8 mouse cellular contexts compared by ENCODE assay signal in the genomic region with DNA sequence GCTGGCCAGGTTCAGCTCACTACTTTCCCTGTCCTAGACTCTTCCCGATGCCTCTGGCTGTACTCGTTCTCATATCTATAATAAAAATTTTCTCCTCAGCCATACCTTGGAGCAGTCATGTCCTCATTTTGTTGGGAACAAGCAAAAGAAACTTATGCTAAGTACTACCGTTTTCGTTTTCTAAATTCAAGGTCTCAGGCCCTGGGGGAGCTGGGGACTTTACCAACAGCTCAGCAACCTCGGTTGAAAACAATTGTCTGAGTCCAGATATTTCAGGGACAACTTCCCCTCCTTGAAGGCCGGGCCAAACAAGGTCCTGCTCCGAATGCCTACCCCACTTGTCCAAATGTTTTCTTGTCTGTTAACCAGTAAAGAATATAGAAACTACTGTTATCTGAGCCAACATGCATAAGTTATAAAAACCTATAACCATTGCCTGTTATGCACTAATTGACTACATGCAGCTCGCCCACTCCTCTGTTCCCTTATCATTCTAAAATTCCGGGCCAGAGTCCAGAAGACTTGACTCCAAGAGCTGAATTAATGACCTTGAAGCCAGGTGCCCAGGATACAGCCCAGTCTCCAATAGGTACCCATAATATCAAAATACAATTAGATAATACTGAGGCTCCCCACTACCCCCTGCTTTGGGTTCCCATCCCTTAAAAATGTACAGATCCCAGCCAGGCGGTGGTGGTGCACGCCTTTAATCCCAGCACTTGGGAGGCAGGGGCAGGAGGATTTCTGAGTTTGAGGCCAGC. TPM values are rescaled to one million over a fixed set of nuclear protein-coding genes. Genes with fewer than 3 reads are reported as not detected.
DNase-seq lines count a peak whose midpoint lies in the region; ATAC-seq and TF ChIP-seq lines count a peak whose summit lies in the region.

No protein-coding gene starts in this region.

- H3K36me3 ChIP-seq in heart, embryonic 10.5 days: peaks cover 7% of the 10 kb centered on the region; the same call in 1 of the 2 replicates
- H3K36me3 ChIP-seq in midbrain, embryonic 12.5 days: no peaks in the 10 kb centered on the region
- no peaks in the 10 kb centered on the region for H3K36me3 ChIP-seq in midbrain, embryonic 14.5 days (ENCODE audit: control insufficient read depth, insufficient read depth, low read length)
- H3K36me3 ChIP-seq in intestine, postnatal 0 days (ENCODE audit: control insufficient read depth, insufficient read depth): peaks cover 8% of the 10 kb centered on the region; the same call in 1 of the 2 replicates
- H3K36me3 ChIP-seq in stomach, embryonic 15.5 days: no peaks in the 10 kb centered on the region

- no peak overlapping the region for H3K9ac ChIP-seq in midbrain, embryonic 12.5 days (replicated peaks)
- no peak overlapping the region for H3K9ac ChIP-seq in midbrain, embryonic 14.5 days (replicated peaks; ENCODE audit: low read length)
- H3K9ac ChIP-seq in intestine, postnatal 0 days (ENCODE audit: low read depth, low read length): no peak overlapping the region
- H3K9ac ChIP-seq in stomach, embryonic 15.5 days: no peak overlapping the region

- ATAC-seq in midbrain, embryonic 12.5 days (ENCODE audit: low FRiP score, low read depth): no peak
- no peak for ATAC-seq in midbrain, embryonic 14.5 days (ENCODE audit: low FRiP score, low TSS enrichment)
- ATAC-seq in intestine, postnatal 0 days: no peak
- ATAC-seq in stomach, embryonic 15.5 days (ENCODE audit: insufficient read depth, low FRiP score, low read depth): no peak

- no peaks in the 10 kb centered on the region for H3K27me3 ChIP-seq in heart, embryonic 10.5 days (ENCODE audit: insufficient read depth, poor library complexity, severe bottlenecking)
- H3K27me3 ChIP-seq in midbrain, embryonic 12.5 days: no peaks in the 10 kb centered on the region
- H3K27me3 ChIP-seq in midbrain, embryonic 14.5 days (ENCODE audit: control insufficient read depth, insufficient read depth, low read length): no peaks in the 10 kb centered on the region
- no peaks in the 10 kb centered on the region for H3K27me3 ChIP-seq in intestine, postnatal 0 days (replicated peaks; ENCODE audit: control insufficient read depth, insufficient read depth, low read length)
- H3K27me3 ChIP-seq in stomach, embryonic 15.5 days (replicated peaks): no peaks in the 10 kb centered on the region

- H3K9me3 ChIP-seq in heart, embryonic 10.5 days: peaks cover 6% of the 10 kb centered on the region; the same call in 1 of the 2 replicates
- H3K9me3 ChIP-seq in midbrain, embryonic 12.5 days: peaks cover 8% of the 10 kb centered on the region
- H3K9me3 ChIP-seq in midbrain, embryonic 14.5 days (ENCODE audit: control insufficient read depth, low read length): peaks cover 6% of the 10 kb centered on the region
- no peaks in the 10 kb centered on the region for H3K9me3 ChIP-seq in intestine, postnatal 0 days (ENCODE audit: control insufficient read depth)
- no peaks in the 10 kb centered on the region; the same call in 1 of the 2 replicates for H3K9me3 ChIP-seq in stomach, embryonic 15.5 days

- TF ChIP-seq CTCF in intestine, postnatal 0 days (IDR thresholded peaks at IDR 0.05; ENCODE audit: low read depth): no peak

- no peak overlapping the region for H3K4me2 ChIP-seq in midbrain, embryonic 12.5 days (replicated peaks)
- no peak overlapping the region for H3K4me2 ChIP-seq in midbrain, embryonic 14.5 days (ENCODE audit: low read length)
- peak overlapping the region; percentile 63 for H3K4me2 ChIP-seq in intestine, postnatal 0 days (replicated peaks; ENCODE audit: low read depth)
- H3K4me2 ChIP-seq in stomach, embryonic 15.5 days: peak overlapping the region; percentile 49; the same call in 1 of the 2 replicates

- peaks cover 36% of the 10 kb centered on the region for H3K4me1 ChIP-seq in heart, embryonic 10.5 days
- H3K4me1 ChIP-seq in midbrain, embryonic 12.5 days: peaks cover 13% of the 10 kb centered on the region
- H3K4me1 ChIP-seq in midbrain, embryonic 14.5 days (ENCODE audit: control insufficient read depth, insufficient read depth, low read length): peaks cover 16% of the 10 kb centered on the region
- peaks cover 8% of the 10 kb centered on the region; the same call in 1 of the 2 replicates for H3K4me1 ChIP-seq in intestine, postnatal 0 days (replicated peaks; ENCODE audit: control insufficient read depth, insufficient read depth, low read length)
- peaks cover 21% of the 10 kb centered on the region; the same call in 1 of the 2 replicates for H3K4me1 ChIP-seq in stomach, embryonic 15.5 days

- no peak for DNase-seq in heart, embryonic 10.5 days (ENCODE audit: low spot score)
- no peak for DNase-seq in heart, postnatal 25 days (ENCODE audit: low spot score)
- no peak for DNase-seq in midbrain, embryonic 14.5 days
- no peak for DNase-seq in cerebellum, postnatal 36 days
- DNase-seq in gastrocnemius, postnatal 25 days: no peak

- peak overlapping the region; percentile 99 for H3K27ac ChIP-seq in heart, embryonic 10.5 days
- H3K27ac ChIP-seq in midbrain, embryonic 12.5 days (replicated peaks): peak overlapping the region; percentile 99; the same call in 1 of the 2 replicates
- no peak overlapping the region for H3K27ac ChIP-seq in midbrain, embryonic 14.5 days (replicated peaks; ENCODE audit: low read depth, low read length)
- H3K27ac ChIP-seq in intestine, postnatal 0 days (ENCODE audit: low read depth, low read length): peak overlapping the region; percentile 98; the same call in 1 of the 2 replicates
- peak overlapping the region; percentile 99 for H3K27ac ChIP-seq in stomach, embryonic 15.5 days

- 68% methylated on average over 11 of the region's 11 CpGs for WGBS in heart, embryonic 10.5 days
- WGBS in midbrain, embryonic 12.5 days: 79% methylated on average over 11 of the region's 11 CpGs
- 78% methylated on average over 11 of the region's 11 CpGs for WGBS in midbrain, embryonic 14.5 days
- 64% methylated on average over 11 of the region's 11 CpGs for WGBS in intestine, postnatal 0 days
- WGBS in stomach, embryonic 15.5 days: 73% methylated on average over 11 of the region's 11 CpGs

- peak overlapping the region; percentile 97; the same call in 1 of the 2 replicates for H3K4me3 ChIP-seq in heart, embryonic 10.5 days
- H3K4me3 ChIP-seq in midbrain, embryonic 12.5 days: peak overlapping the region; percentile 93; the same call in 1 of the 2 replicates
- no peak overlapping the region for H3K4me3 ChIP-seq in midbrain, embryonic 14.5 days (replicated peaks; ENCODE audit: low read depth, low read length)
- H3K4me3 ChIP-seq in intestine, postnatal 0 days (ENCODE audit: low read depth, low read length): no peak overlapping the region
- H3K4me3 ChIP-seq in stomach, embryonic 15.5 days (replicated peaks): peak overlapping the region; percentile 96

- intact Hi-C loops in heart, postnatal 25 days (cut with DNase I): loop anchor here (1.0 kb wide), 1 partner anchor 73 kb away; no protein-coding TSS in a partner anchor

RNA-seq across cellular contexts. Expression of gene Serinc3, which starts 0.9 kb away (rescaled TPM):
- polyA plus RNA-seq in heart, embryonic 10.5 days (2016; fragmentation: Nextera tagmentation; extraction: Ambion mirVana): 51.1 and 55.2 TPM in 2 replicates
- 100 to 1,000 TPM; 291 to 357 TPM for total RNA-seq in heart, postnatal 25 days (2021)
- 35.0 and 36.9 TPM in 2 replicates for polyA plus RNA-seq in midbrain, embryonic 12.5 days (2016; fragmentation: Nextera tagmentation; extraction: Ambion mirVana)
- 30.9 and 39.3 TPM in 2 replicates for polyA plus RNA-seq in midbrain, embryonic 14.5 days (2014; fragmentation: Nextera tagmentation; extraction: Ambion mirVana)
- 61.3 and 68.5 TPM in 2 replicates for polyA plus RNA-seq in intestine, postnatal 0 days (2015; fragmentation: Nextera tagmentation; extraction: Ambion mirVana)
- polyA plus RNA-seq in stomach, embryonic 15.5 days (2015; fragmentation: Nextera tagmentation; extraction: Ambion mirVana): 46.3 and 49.1 TPM in 2 replicates
- total RNA-seq in gastrocnemius, postnatal 25 days (2021): 100 to 1,000 TPM in 1 of 2 experiments, 10 to 100 TPM in 1; 97.5 to 115 TPM

RNA-seq across cellular contexts. Expression of gene Pkig, which starts 12.3 kb away (rescaled TPM):
- 226 and 259 TPM in 2 replicates for polyA plus RNA-seq in heart, embryonic 10.5 days (2016; fragmentation: Nextera tagmentation; extraction: Ambion mirVana)
- 100 to 1,000 TPM; 211 to 235 TPM for total RNA-seq in heart, postnatal 25 days (2021)
- 120 and 125 TPM in 2 replicates for polyA plus RNA-seq in midbrain, embryonic 12.5 days (2016; fragmentation: Nextera tagmentation; extraction: Ambion mirVana)
- 115 and 128 TPM in 2 replicates for polyA plus RNA-seq in midbrain, embryonic 14.5 days (2014; fragmentation: Nextera tagmentation; extraction: Ambion mirVana)
- polyA plus RNA-seq in intestine, postnatal 0 days (2015; fragmentation: Nextera tagmentation; extraction: Ambion mirVana): 114 and 116 TPM in 2 replicates
- 105 and 117 TPM in 2 replicates for polyA plus RNA-seq in stomach, embryonic 15.5 days (2015; fragmentation: Nextera tagmentation; extraction: Ambion mirVana)
- 10 to 100 TPM; 72.1 to 93.5 TPM for total RNA-seq in gastrocnemius, postnatal 25 days (2021)

RNA-seq across cellular contexts. Expression of gene Ttpal, which starts 43.8 kb away (rescaled TPM):
- 27.5 and 31.8 TPM in 2 replicates for polyA plus RNA-seq in heart, embryonic 10.5 days (2016; fragmentation: Nextera tagmentation; extraction: Ambion mirVana)
- total RNA-seq in heart, postnatal 25 days (2021): 1 to 10 TPM; 7.9 to 9.7 TPM
- 52.3 and 53.2 TPM in 2 replicates for polyA plus RNA-seq in midbrain, embryonic 12.5 days (2016; fragmentation: Nextera tagmentation; extraction: Ambion mirVana)
- 39.5 and 60.6 TPM in 2 replicates for polyA plus RNA-seq in midbrain, embryonic 14.5 days (2014; fragmentation: Nextera tagmentation; extraction: Ambion mirVana)
- 10.4 and 10.9 TPM in 2 replicates for polyA plus RNA-seq in intestine, postnatal 0 days (2015; fragmentation: Nextera tagmentation; extraction: Ambion mirVana)
- polyA plus RNA-seq in stomach, embryonic 15.5 days (2015; fragmentation: Nextera tagmentation; extraction: Ambion mirVana): 26.2 and 26.9 TPM in 2 replicates
- 1 to 10 TPM; 4.8 to 5.6 TPM for total RNA-seq in gastrocnemius, postnatal 25 days (2021)

Comparison
In these comparisons a context has a peak if more than half of its experiments do, and no peak if none do; other contexts are left out.
1. H3K4me3 ChIP-seq: peak in heart, embryonic 10.5 days (single experiment), midbrain, embryonic 12.5 days (single experiment) and stomach, embryonic 15.5 days (single experiment); none in midbrain, embryonic 14.5 days (single experiment) and intestine, postnatal 0 days (single experiment).
2. H3K4me2 ChIP-seq: peak in intestine, postnatal 0 days (single experiment) and stomach, embryonic 15.5 days (single experiment); none in midbrain, embryonic 12.5 days (single experiment) and midbrain, embryonic 14.5 days (single experiment).